Mouse (Mus musculus): ENCODE measurements around the gene Efna4.

GRCm38 (mm10) chr3:89382950-89383349 is 45.1 kb upstream of the Efna4 start:
- TF ChIP-seq GATA1 (IDR thresholded peaks at IDR 0.05; ENCODE audit: borderline replicate concordance, low read length) (no peak), FLI1 (IDR thresholded peaks at IDR 0.05; ENCODE audit: low read length) (no peak)

All from megakaryocyte, embryonic 14.5 days (primary cell).